Mouse (Mus musculus): ENCODE measurements around the gene Krtap3-3.

GRCm38 (mm10) chr11:99581051-99581450, 30.4 kb upstream of the Krtap3-3 start:
- TF ChIP-seq CTCF (IDR thresholded peaks at IDR 0.05; ENCODE audit: low read depth, low read length) (no peak), GATA1 (IDR thresholded peaks at IDR 0.05; ENCODE audit: borderline replicate concordance, low read length) (no peak), TAL1 (conservative IDR thresholded peaks at IDR 0.05; ENCODE audit: low read depth, low read length) (no peak), POLR2AphosphoS5 (IDR thresholded peaks at IDR 0.05; ENCODE audit: insufficient replicate concordance, low read depth, low read length) (no peak)

All from G1E (cell line).